Mouse (Mus musculus) left cerebral cortex, postnatal 10 days (tissue): ENCODE results near the gene Creb5. TPM values are rescaled to one million over a fixed set of nuclear protein-coding genes. Genes with fewer than 3 reads are reported as not detected.

Source experiments
- total RNA-seq, 2 experiments: library from RNA; stranded (reverse); gene quantifications; 2 replicates each; pipeline ENCODE4 v1.2.3; 2021

Creb5 gene
- total RNA-seq, 2 experiments from 2014 or later = 2.4 to 2.9 TPM

Other genes with a start within 250 kb of the Creb5 start
- gene Jazf1, start 218.6 kb upstream of the Creb5 start, total RNA-seq = 10 to 100 TPM; 74.2 to 86.2 TPM